Mouse (Mus musculus): ENCODE measurements around the gene Ap2a2. TPM values are rescaled to one million over a fixed set of nuclear protein-coding genes. Genes with fewer than 3 reads are reported as not detected.
"Not testable (repeated sequence)": the region's sequence is repeated elsewhere in the genome, so short reads cannot be mapped to it uniquely, and the experiment has no call there.

The Ap2a2 gene
- total RNA-seq, 2 experiments from 2014 or later = 226 to 243 TPM

DNA sequence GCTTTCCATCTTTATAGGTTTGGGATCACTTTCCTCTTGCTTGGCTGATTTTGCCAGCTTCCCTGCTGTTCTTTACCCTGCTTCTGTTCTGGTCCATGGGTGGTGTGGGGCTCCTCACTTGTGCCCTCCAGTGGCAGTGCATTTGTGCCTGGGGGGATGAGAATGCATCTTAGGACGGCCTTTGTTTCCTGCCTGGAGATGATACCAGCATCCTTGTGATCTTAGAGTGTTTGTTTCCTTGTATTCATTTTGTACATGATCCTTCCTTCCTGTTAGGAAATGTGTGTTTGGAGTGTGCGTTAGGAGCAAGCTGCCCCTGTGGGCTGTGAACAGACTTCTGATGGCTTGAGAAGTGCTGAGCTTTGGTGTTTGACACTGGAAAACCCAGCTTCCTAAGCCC is 62.2 kb downstream of the Ap2a2 start:
- no peak for DNase-seq (ENCODE audit: low spot score in 2 of 2)
- TF ChIP-seq CTCF (conservative IDR thresholded peaks at IDR 0.05) = peak; percentile 54
- Histone ChIP-seq H3K4me3 (no peak overlapping the region), H3K27ac (no peak overlapping the region)

- no peak overlapping the region for H3K27ac ChIP-seq
- TF ChIP-seq CTCF (conservative IDR thresholded peaks at IDR 0.05) = no peak
Observed at GRCm38 (mm10) chr7:141625120-141625810, 63.3 kb downstream of the Ap2a2 start.

DNA sequence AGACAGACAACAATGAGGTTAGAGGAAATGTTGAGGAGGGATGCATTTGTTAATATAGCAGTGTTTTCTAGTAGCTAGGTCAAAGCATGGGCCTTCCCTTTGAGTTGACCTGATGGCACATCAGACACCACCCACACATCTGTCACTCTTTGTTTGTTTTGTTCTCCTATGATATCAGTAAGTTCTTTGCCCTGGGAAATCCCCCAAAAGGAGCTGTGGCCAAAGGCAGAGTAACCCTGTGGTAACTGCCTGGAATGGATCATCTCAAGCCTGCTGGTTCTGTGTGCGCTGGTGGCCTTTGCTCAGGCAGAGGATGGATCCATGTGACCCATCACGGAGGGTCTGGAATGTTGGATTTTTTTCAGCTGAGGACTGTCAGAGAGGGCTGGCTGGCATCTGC is 66.0 kb downstream of the Ap2a2 start:
- no peak for TF ChIP-seq CTCF (conservative IDR thresholded peaks at IDR 0.05)
- Histone ChIP-seq H3K27ac (no peak overlapping the region), H3K4me3 (no peak overlapping the region)
- no peak for DNase-seq (ENCODE audit: low spot score in 2 of 2)

More at GRCm38 (mm10) chr7:141625120-141625810, 63.3 kb downstream of the Ap2a2 start:
- H3K4me3 ChIP-seq = no peak overlapping the region
- no peak for DNase-seq (ENCODE audit: low spot score in 2 of 2)

- no peak overlapping the region for H3K4me3 ChIP-seq
- no peak for TF ChIP-seq CTCF (conservative IDR thresholded peaks at IDR 0.05)
Observed at GRCm38 (mm10) chr7:141629241-141629640, 67.3 kb downstream of the Ap2a2 start.

DNA sequence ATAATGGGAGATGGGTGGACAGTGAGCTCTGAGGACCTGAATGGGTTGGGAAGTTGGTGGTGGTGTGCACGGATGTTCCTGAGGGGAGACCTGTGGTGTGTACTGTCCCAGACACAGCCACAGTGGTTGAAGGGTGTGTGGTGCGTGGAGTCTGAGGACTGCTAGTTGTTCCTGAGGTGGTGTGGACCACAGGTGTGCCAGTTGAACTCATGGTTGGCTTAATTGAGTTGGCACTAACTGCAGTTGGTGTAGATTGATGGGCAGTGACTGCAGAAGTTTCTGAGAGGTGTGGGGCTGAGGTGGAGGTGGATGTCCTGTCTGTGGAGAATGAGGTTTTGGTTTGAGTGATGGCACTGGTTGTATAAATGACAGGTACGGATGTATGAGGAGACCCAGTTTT is 76.1 kb downstream of the Ap2a2 start:
- H3K4me3 ChIP-seq; DNase-seq (ENCODE audit: low spot score in 2 of 2); H3K27ac ChIP-seq: not testable (repeated sequence)

More at GRCm38 (mm10) chr7:141629241-141629640, 67.3 kb downstream of the Ap2a2 start:
- no peak for DNase-seq (ENCODE audit: low spot score in 2 of 2)
- no peak overlapping the region for H3K27ac ChIP-seq

GRCm38 (mm10) chr7:141638513-141639334 is 76.8 kb downstream of the Ap2a2 start:
- not testable (repeated sequence) for H3K27ac ChIP-seq; H3K4me3 ChIP-seq; DNase-seq (ENCODE audit: low spot score in 2 of 2)

DNA sequence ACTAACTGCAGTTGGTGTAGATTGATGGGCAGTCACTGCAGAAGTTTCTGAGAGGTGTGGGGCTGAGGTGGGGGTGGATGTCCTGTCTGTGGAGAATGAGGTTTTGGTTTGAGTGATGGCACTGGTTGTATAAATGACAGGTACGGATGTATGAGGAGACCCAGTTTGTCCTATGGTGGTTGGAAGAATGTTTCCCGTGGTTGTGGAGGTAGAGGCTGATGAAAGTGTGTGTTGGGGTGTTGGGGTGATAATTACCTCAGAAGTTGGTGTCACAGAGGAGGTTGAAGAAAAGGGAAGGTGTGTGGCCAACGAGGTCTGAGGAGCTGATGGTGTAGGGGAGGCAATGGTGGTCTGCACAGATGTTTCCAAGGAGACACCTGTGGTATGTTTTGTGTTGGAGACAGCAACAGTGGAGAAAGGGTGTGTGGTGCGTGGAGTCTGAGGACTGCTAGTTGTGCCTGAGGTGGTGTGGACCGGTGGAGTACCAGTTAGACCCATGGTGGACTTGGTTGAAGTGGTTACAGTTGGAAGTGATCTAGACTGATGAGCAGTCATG is 77.4 kb downstream of the Ap2a2 start:
- not testable (repeated sequence) for H3K27ac ChIP-seq; H3K4me3 ChIP-seq; DNase-seq (ENCODE audit: low spot score in 2 of 2)

DNA sequence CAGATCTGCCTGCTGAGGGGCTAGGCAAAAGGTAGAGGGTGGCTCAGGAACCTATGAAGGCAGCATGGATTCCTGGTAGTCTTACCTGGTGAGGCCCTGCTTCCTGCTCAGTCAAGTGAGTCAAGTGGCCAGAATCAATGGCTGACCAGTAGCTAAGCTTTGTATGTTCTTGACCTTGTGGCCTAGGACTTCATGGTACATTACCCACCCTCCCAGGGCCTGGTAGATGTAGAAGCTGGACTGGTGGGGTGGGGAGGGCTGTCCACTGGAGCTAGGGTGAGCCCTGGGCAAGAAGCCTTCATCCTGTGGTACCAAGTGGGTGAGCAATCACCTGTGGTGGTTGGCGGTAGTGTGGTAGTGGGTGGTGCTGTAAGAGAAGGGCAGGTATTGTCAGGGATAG is 80.4 kb downstream of the Ap2a2 start:
- no peak for TF ChIP-seq CTCF (conservative IDR thresholded peaks at IDR 0.05)
- no peak overlapping the region for H3K27ac ChIP-seq
- no peak overlapping the region for H3K4me3 ChIP-seq
- DNase-seq (ENCODE audit: low spot score in 2 of 2) = no peak

- Histone ChIP-seq H3K4me3 (no peak overlapping the region), H3K27ac (no peak overlapping the region)
- peak; percentile 72 for TF ChIP-seq CTCF (conservative IDR thresholded peaks at IDR 0.05)
- DNase-seq (ENCODE audit: low spot score in 2 of 2) = peak in 1 of 2 experiments; percentile 29
Observed at GRCm38 (mm10) chr7:141643160-141643559, 81.2 kb downstream of the Ap2a2 start.

- no peak overlapping the region for H3K4me3 ChIP-seq
- no peak for TF ChIP-seq CTCF (conservative IDR thresholded peaks at IDR 0.05)
- H3K27ac ChIP-seq = no peak overlapping the region
- DNase-seq (ENCODE audit: low spot score in 2 of 2) = no peak
Observed at GRCm38 (mm10) chr7:141647083-141647482, 85.1 kb downstream of the Ap2a2 start.

GRCm38 (mm10) chr7:141647815-141648214 is 85.8 kb downstream of the Ap2a2 start:
- DNase-seq (ENCODE audit: low spot score in 2 of 2) = no peak
- no peak overlapping the region for H3K4me3 ChIP-seq
- TF ChIP-seq CTCF (conservative IDR thresholded peaks at IDR 0.05) = no peak
- no peak overlapping the region for H3K27ac ChIP-seq

DNA sequence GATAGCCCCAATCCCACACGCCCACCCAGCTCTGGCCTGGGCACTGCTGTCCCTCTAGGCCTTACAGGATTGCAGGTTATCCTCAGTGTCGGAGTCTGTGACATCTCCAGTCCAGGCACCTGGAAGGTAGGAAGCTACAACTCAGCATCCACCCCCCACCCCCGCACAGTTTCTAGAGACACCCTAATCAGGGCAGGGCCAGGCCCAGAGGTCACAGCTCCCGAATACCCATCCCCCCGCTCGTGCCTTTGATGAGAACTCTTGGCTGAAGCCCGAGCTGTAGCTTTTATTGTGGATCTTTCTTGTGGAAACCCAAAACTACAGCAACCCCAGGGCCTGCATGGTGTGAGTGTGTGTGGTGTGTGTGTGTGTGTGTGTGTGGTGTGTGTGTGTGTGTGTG is 90.2 kb downstream of the Ap2a2 start:
- Histone ChIP-seq H3K4me3 (no peak overlapping the region), H3K27ac (no peak overlapping the region)
- TF ChIP-seq CTCF (conservative IDR thresholded peaks at IDR 0.05) = no peak
- DNase-seq (ENCODE audit: low spot score in 2 of 2) = no peak

- no peak for DNase-seq (ENCODE audit: low spot score in 2 of 2)
- Histone ChIP-seq H3K4me3 (no peak overlapping the region), H3K27ac (no peak overlapping the region)
- TF ChIP-seq CTCF (conservative IDR thresholded peaks at IDR 0.05) = 0 out of 2 replicates have a peak, but pooled peaks have one; percentile 7
Observed at GRCm38 (mm10) chr7:141660346-141660745, 98.4 kb downstream of the Ap2a2 start.

All from layer of hippocampus, adult 2 months (tissue).